Mouse (Mus musculus): ENCODE data around the gene Gm10964.
A peak's percentile ranks its signal among the peaks of the same experiment; 100 is the strongest.
"Not testable (repeated sequence)": the region's sequence is repeated elsewhere in the genome, so short reads cannot be mapped to it uniquely, and the experiment has no call there.

The Gm10964 gene

GRCm38 (mm10) chr3:103779183-103779582 lies 40.0 kb downstream of the Gm10964 start:
- no peak for DNase-seq (ENCODE audit: low spot score in 2 of 2)

- no peak for DNase-seq (ENCODE audit: low spot score in 2 of 2)
Measured at GRCm38 (mm10) chr3:103780271-103780670, 41.1 kb downstream of the Gm10964 start.

- DNase-seq (ENCODE audit: low spot score in 2 of 2) = no peak
Measured at GRCm38 (mm10) chr3:103780777-103781176, 41.6 kb downstream of the Gm10964 start.

- DNase-seq (ENCODE audit: low spot score in 2 of 2) = no peak
Measured at GRCm38 (mm10) chr3:103782844-103783609, 43.9 kb downstream of the Gm10964 start.

GRCm38 (mm10) chr3:103787225-103787624 lies 48.1 kb downstream of the Gm10964 start:
- peak in 1 of 2 experiments; percentile 38 for DNase-seq (ENCODE audit: low spot score in 2 of 2)

GRCm38 (mm10) chr3:103789096-103789495 lies 49.9 kb downstream of the Gm10964 start:
- no peak for DNase-seq (ENCODE audit: low spot score in 2 of 2)

- peak; percentile 32 to 40 for DNase-seq (ENCODE audit: low spot score in 2 of 2)
Measured at GRCm38 (mm10) chr3:103789891-103790345, 50.8 kb downstream of the Gm10964 start.

- peak; percentile 30 to 38 for DNase-seq (ENCODE audit: low spot score in 2 of 2)
Measured at GRCm38 (mm10) chr3:103790346-103791145, 51.4 kb downstream of the Gm10964 start.

GRCm38 (mm10) chr3:103791230-103792110 lies 52.3 kb downstream of the Gm10964 start, which contains the start of gene Hipk1:
Gene Hipk1 (minus strand): TSS chr3:103791563.
- DNase-seq (ENCODE audit: low spot score in 2 of 2) = peak; percentile 89 to 95

- DNase-seq (ENCODE audit: low spot score in 2 of 2) = not testable (repeated sequence)
Measured at GRCm38 (mm10) chr3:103792111-103792406, 52.9 kb downstream of the Gm10964 start.

- DNase-seq (ENCODE audit: low spot score in 2 of 2) = no peak
Measured at GRCm38 (mm10) chr3:103792566-103792965, 53.4 kb downstream of the Gm10964 start.

Measured in urinary bladder, postnatal 36 days (tissue).